Mouse (Mus musculus): Measurements from ENCODE around the gene Casp1.

- TF ChIP-seq CTCF (IDR thresholded peaks at IDR 0.05; ENCODE audit: low read depth, low read length), result no peak
- no peak for TF ChIP-seq POLR2A (IDR thresholded peaks at IDR 0.05; ENCODE audit: extremely low read depth, insufficient read depth, low read length)
These were observed 12.2 kb upstream of the Casp1 start for GRCm38 (mm10) chr9:5286071-5286470.

Data from liver, adult 2 months (tissue).